Comparison of ENCODE assay signal across 19 mouse cellular contexts in the genomic region with DNA sequence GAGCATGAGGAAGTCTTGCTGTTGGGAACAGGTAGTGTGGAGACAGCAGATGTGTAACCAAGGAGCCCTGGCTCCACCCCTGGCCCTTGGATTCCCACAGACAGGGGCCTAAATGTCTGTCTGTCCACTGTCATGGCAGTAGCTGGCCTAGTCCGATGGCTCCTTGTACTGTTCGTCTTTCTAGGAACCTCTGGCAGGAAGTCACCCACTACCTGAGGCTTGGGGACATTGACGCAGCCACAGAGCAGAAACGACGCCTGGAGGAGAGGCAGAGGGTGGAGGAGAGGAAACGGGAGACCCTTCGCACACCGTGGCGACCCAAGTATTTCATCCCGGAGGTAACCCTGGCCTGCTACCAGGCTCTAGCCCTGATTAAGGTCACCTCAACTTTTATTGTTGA.
"Had no signal": no experiment of that assay in that cellular context is flagged by ENCODE, and none has a peak within 500 bp of the region (broad histone marks: within the 10 kb centered on the region; RNA-seq: fewer than 3 reads in every experiment).

No protein-coding gene starts in this region.

- ATAC-seq: intestine, embryonic 15.5 days; midbrain, embryonic 16.5 days had no signal

- H3K4me2 ChIP-seq: intestine, embryonic 15.5 days; limb, embryonic 13.5 days; liver, embryonic 12.5 days; liver, embryonic 15.5 days; lung, embryonic 15.5 days; midbrain, embryonic 12.5 days had no signal

- DNase-seq: kidney, adult 18-20 months; kidney, adult 9 months; kidney, postnatal 10 days; kidney, postnatal 4 days; left cerebral cortex, postnatal 4 days; liver; lung, adult 18-20 months; lung, postnatal 10 days; lung, postnatal 36 days; thymus, postnatal 25 days had no signal

- H3K4me3 ChIP-seq: intestine, embryonic 15.5 days; limb, embryonic 13.5 days; liver, embryonic 12.5 days; liver, embryonic 15.5 days; lung, embryonic 15.5 days; megakaryocyte, embryonic 14.5 days; midbrain, embryonic 12.5 days had no signal

- H3K9me3 ChIP-seq: intestine, embryonic 15.5 days; limb, embryonic 13.5 days; liver, embryonic 12.5 days; liver, embryonic 15.5 days; lung, embryonic 15.5 days; megakaryocyte, embryonic 14.5 days; midbrain, embryonic 12.5 days had no signal

- H3K27me3 ChIP-seq: intestine, embryonic 15.5 days; limb, embryonic 13.5 days; liver, embryonic 12.5 days; liver, embryonic 15.5 days; lung, embryonic 15.5 days; midbrain, embryonic 12.5 days had no signal

- H3K9ac ChIP-seq: intestine, embryonic 15.5 days; limb, embryonic 13.5 days; liver, embryonic 12.5 days; liver, embryonic 15.5 days; lung, embryonic 15.5 days; midbrain, embryonic 12.5 days had no signal

- H3K4me1 ChIP-seq: intestine, embryonic 15.5 days; limb, embryonic 13.5 days; liver, embryonic 15.5 days; lung, embryonic 15.5 days had no signal

- H3K36me3 ChIP-seq: intestine, embryonic 15.5 days; liver, embryonic 12.5 days; liver, embryonic 15.5 days; midbrain, embryonic 12.5 days had no signal

- H3K27ac ChIP-seq: intestine, embryonic 15.5 days; limb, embryonic 13.5 days; liver, embryonic 12.5 days; liver, embryonic 15.5 days; lung, embryonic 15.5 days; midbrain, embryonic 12.5 days; stomach, postnatal 0 days had no signal
